Mouse (Mus musculus): ENCODE results near the gene Mgme1.

Mgme1 gene

GRCm38 (mm10) chr2:144270507-144271420 is at the start of gene Mgme1, which contains the start of gene Snx5:
Mgme1 (plus strand) TSS chr2:144270663.
Snx5 (minus strand) TSS chr2:144270906.
- DNase-seq (ENCODE audit: low spot score): peak; percentile 90

GRCm38 (mm10) chr2:144224351-144224750 is 46.1 kb upstream of the Mgme1 start:
- DNase-seq (ENCODE audit: low spot score): peak; percentile 70

- DNase-seq (ENCODE audit: low spot score): no peak
Observed at GRCm38 (mm10) chr2:144226906-144227586, 43.4 kb upstream of the Mgme1 start.

- no peak for DNase-seq (ENCODE audit: low spot score)
Observed at GRCm38 (mm10) chr2:144228521-144229346, 41.7 kb upstream of the Mgme1 start.

- no peak for DNase-seq (ENCODE audit: low spot score)
Observed at GRCm38 (mm10) chr2:144229647-144230046, 40.8 kb upstream of the Mgme1 start.

GRCm38 (mm10) chr2:144230498-144230897 is 40.0 kb upstream of the Mgme1 start:
- DNase-seq (ENCODE audit: low spot score): no peak

GRCm38 (mm10) chr2:144231115-144231514 is 39.3 kb upstream of the Mgme1 start:
- no peak for DNase-seq (ENCODE audit: low spot score)

- DNase-seq (ENCODE audit: low spot score): no peak
Observed at GRCm38 (mm10) chr2:144233534-144233933, 36.9 kb upstream of the Mgme1 start.

- no peak for DNase-seq (ENCODE audit: low spot score)
Observed at GRCm38 (mm10) chr2:144235776-144236175, 34.7 kb upstream of the Mgme1 start.

GRCm38 (mm10) chr2:144236791-144237584 is 33.5 kb upstream of the Mgme1 start:
- DNase-seq (ENCODE audit: low spot score): no peak

GRCm38 (mm10) chr2:144238341-144238740 is 32.1 kb upstream of the Mgme1 start:
- peak; percentile 55 for DNase-seq (ENCODE audit: low spot score)

- DNase-seq (ENCODE audit: low spot score): no peak
Observed at GRCm38 (mm10) chr2:144239318-144239717, 31.1 kb upstream of the Mgme1 start.

- no peak for DNase-seq (ENCODE audit: low spot score)
Observed at GRCm38 (mm10) chr2:144240095-144240899, 30.2 kb upstream of the Mgme1 start.

GRCm38 (mm10) chr2:144245464-144245863 is 25.0 kb upstream of the Mgme1 start:
- no peak for DNase-seq (ENCODE audit: low spot score)

GRCm38 (mm10) chr2:144246270-144246669 is 24.2 kb upstream of the Mgme1 start:
- no peak for DNase-seq (ENCODE audit: low spot score)

GRCm38 (mm10) chr2:144247337-144247978 is 23.0 kb upstream of the Mgme1 start:
- no peak for DNase-seq (ENCODE audit: low spot score)

GRCm38 (mm10) chr2:144248613-144249376 is 21.7 kb upstream of the Mgme1 start:
- no peak for DNase-seq (ENCODE audit: low spot score)

GRCm38 (mm10) chr2:144250111-144250510 is 20.4 kb upstream of the Mgme1 start:
- no peak for DNase-seq (ENCODE audit: low spot score)

GRCm38 (mm10) chr2:144262837-144263236 is 7.6 kb upstream of the Mgme1 start:
- no peak for DNase-seq (ENCODE audit: low spot score)

Measured in ovary, adult 18-20 months (tissue).